Mouse (Mus musculus) brain, adult 2 months (tissue): Measurements from ENCODE around the gene Rfx8.

Experiments used
- DNase-seq: peaks from one replicate; pipeline ENCODE4 v3.0.0; 2011; ENCODE audit warnings: low read depth, low spot score

Rfx8 gene

GRCm38 (mm10) chr1:39720632-39721350 is at the start of gene Rfx8:
Gene Rfx8 (minus strand): TSS chr1:39720997.
- DNase-seq, result peak; percentile 12

DNA sequence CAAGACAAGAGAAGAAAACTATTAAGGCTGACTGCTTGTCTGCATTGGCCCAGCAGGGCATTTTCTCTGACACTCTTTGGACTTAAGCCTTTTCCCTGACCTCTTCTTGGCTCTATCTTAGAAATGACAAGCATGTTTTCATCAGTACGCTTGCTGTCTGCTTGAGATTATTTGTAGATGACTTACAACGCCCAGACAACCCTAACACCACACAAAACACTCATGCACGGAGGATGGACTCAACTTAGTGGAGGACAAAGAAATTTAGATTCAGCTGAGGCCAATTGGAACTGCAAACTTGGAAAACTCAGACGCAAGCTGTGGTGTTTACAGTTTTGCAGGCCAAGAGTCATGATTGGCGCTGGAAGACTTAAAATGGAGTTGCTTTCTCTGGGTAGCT is 49.6 kb upstream of the Rfx8 start:
- no peak for DNase-seq

DNA sequence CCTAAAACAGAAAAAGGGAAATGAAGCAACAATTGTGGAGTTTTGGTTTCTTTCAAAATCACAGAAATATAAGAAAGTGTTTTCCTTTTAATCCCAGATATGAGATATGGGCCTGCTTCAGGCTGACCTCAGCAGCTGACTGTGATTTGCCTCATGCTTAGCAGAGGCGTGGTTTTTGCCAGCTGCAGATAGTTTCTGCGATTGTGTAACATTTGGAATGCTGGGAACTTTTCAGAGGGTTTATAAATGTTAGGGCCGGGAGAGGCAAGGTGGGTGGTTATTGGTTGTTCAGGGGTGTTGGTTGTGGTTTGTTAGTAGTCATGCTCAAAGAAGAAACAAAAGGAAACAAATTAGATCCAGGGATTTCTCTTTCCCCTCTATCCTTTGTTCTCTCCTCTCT is 47.2 kb upstream of the Rfx8 start:
- no peak for DNase-seq

DNA sequence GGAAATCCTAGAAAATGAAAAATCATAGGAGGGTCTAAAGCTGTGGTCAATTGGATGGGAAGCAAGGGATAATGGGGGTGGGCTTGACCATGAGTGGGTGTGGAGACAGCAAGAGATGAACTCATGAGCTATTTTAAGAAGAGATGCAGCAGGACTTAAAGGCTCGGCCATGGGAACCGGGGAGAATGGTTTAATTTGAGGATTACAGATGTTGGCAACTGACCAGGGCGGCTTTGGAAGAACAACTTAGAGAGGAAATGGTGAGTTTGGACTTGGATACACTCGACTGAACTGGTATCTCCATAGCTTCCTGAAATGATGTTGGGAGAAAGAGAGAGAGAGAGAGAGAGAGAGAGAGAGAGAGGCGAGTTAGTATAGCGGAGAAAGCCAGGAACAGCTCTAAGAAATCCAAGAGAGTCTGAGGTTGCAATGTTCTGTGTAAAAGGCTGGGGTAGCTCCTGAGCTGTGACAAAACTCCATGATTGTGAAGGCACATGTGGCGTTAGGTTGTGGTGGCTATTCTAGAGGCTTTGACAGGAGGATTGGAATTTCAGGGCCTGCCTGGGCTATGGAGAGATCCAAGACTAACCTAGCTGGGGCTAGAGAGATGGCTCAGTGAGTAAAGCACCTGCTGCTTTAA is 45.2 kb upstream of the Rfx8 start:
- no peak for DNase-seq

DNA sequence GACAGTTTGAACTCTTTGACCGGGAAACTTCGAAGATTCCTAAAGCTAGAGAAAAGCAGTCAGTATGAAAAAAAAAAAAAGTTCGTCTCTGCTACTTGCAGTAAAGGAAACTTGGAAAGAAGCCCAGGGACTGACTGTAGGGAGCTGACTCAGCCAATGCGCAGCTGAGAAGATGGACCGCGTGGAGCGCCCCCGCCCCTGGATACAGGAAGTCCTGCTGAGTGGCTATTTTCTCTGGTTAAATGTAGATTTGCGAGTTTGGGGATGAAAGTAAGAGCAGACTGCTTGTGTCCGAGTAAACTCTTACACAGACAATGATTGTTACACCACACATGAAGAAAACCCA is 41.2 kb upstream of the Rfx8 start:
- DNase-seq, result peak; percentile 93

DNA sequence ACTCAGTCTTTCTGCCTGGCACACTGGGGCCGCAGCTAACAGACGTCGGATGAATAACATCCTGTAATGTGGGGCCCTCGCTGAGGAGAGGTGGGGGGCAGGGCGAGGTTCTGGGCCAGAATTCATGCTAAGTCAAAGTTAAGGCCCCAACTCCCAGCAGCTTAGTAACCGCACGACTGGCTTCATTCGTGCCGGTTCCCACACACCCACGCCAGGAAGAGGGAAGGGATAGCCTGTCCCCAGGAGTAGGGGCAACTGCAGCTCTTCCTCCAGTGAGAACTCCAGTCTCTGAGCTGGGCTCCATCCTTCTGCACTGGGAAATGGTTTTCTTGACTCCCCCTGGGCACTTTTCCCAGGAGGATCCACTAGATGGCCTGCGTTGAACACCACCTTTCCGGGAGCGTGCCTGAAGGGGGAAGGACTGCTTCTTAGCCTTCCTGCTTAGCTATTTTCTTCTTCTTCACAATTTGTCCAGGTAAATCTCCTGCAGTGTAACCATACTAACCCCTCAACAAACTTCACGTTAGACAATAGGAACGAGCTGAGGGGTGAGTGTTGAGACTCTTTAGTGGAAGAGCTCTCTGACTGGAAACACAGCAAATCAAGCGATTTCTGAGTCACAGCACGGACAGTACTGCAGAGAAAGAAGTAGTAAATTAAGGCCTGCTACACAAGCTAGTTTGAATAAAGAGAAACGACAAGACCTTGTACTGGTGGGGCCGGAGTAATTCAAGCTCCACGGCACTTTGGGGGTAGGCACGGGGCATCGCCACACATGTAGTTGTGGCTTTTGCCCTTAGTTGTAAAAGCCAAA is 40.6 kb upstream of the Rfx8 start:
- DNase-seq, result peak; percentile 91

GRCm38 (mm10) chr1:39760181-39760715 is 39.5 kb upstream of the Rfx8 start:
- DNase-seq, result no peak

GRCm38 (mm10) chr1:39759231-39760175 is 38.7 kb upstream of the Rfx8 start:
- DNase-seq, result no peak

DNA sequence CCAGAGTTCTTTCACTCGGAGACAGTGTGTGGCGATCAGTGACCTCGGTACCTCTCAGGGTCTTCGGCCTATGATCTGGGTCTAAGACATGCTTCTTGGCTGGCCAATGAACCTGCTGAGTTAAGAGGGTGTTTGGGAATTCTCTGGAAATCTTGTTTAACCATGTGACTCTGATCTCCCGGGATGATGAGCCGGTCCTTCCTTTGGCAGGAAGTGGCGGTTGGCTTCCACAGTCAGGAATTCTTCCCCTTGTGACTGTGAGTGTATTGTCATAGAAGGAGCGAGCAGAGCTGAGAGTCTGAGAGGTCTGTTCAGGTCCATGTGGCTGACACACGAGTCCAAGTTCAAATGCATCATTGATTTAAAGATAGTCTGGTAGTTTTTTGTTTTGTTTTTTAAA is 37.4 kb upstream of the Rfx8 start:
- no peak for DNase-seq

DNA sequence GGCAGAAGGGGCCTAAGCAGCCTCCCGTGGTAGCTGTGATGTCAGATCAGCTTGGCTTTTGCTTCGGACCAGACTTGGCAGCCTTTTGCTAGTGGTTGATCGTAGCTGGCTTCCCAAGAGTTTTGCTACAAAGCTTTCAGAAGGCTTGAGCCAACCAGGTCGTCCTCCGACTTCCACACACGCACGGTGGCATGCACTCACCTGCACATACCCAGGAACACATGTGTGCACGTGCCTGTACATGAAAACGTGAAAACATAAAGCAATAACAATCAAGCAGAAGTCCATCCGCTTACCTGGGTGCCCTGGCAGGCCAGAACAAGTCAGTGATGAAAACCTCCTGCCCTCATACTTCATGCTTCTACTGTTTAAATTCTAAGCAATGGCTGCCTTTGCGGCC is 36.2 kb upstream of the Rfx8 start:
- no peak for DNase-seq

DNA sequence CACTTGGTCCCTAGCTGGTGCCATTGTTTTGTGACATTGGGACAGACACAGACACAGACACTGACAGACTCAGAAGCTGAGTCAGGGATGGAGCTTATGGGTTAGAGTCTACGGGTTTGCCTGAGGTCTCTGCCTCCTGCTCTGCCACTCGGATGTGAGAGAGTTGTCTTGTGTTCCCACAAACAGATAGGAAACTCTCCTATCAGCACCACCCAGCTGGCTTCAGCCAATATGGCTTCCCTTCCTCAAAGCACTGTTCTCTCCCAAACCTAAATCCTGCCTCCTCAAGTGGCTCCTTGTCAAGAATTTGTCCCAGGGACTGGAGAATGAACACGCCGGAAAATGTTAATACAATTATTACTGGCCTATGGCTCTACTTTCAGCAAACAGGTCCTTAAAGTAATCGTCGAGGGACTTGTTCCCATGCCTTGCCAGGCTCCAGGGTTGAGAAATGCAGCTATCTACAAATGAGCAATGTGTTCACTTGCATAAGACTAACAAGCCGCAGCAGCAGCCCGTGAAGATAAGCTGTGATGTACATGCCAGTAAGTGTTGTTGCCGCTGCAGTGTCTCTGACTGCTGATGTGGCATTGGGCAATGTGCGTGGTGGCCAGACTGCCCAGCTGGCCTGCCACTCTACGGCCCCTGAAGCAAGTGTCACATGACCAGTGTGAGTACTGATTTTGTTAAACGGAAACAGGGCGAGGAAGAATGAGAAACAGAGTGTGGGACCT is 33.6 kb upstream of the Rfx8 start:
- DNase-seq, result no peak

DNA sequence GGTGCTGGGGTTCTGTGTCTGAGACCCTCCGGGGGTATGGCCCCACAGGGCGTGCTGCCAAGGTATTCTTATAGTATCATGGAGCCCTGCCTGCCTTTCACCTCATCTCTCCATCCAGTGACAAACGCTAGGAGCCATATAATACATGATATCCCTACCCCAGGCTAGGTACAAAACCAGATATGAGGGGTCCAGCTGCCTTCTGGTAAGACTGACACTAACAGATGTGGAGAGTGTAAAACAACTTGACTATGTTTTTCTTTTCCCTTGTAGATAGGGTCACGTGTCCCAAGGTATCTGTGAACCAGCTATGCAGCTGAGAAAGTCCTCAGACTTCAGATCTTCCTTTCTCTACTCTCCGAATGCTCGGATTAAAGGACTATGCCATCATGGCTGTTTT is 30.7 kb upstream of the Rfx8 start:
- DNase-seq, result no peak

- DNase-seq, result peak; percentile 35
These were observed 28.9 kb upstream of the Rfx8 start for GRCm38 (mm10) chr1:39749664-39750063.

DNA sequence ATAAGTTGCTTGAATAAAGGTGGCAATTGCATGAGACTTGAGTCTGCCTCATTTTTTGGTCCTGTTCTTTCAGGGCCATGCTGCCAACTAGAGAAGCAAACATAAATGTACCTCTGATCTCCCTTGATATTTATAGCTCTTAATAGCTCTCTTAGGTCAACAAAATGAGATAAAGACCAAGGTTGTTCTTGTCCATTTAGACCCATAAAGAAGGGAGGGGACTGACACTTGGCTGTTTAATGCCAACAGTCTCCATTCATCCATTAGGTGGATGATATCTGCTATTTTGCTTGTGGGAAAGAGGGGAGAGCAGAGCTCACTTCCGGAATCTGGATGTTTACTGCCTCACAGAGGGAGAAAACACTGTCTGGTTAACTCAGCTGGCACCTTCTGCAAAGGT is 28.4 kb upstream of the Rfx8 start:
- DNase-seq, result no peak

DNA sequence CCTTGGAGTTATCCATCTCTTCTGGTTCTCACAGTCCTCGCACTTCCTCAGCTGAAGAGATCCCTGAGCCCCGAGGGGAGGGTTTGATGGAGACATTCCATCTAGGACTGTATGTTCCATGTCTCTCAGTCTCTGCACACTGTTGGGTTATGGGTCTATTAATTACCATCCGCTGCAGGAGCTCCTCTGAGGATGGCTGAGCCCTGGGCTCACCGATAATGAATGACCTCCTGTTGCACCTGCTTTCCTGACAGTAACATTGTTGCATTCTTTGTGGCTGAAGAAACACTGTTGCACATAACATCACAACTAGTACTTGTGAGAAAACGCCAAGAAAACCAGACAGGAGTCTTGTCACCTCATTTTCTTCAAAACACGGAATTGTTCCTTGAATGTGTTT is 27.9 kb upstream of the Rfx8 start:
- no peak for DNase-seq

DNA sequence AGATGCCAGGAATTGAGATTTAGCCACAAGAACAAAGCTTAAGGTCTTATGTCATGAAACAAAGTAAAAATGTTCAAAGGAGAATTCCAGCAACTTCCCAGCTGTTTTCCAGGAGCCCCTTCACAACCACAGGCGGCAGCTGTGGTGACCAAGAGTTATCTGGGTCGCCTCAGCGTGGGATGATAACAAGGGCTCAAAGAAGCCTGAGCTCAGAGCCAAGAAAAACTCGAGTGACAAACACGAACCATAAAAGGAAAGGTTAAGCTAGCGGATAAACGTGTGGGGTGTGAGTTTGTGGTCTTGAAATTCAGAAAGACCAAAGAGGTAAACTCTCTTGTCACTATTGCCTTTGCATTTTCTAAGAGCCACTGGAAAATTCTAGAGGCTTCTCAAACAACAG is 25.7 kb upstream of the Rfx8 start:
- no peak for DNase-seq

- DNase-seq, result peak; percentile 84
These were observed 20.2 kb upstream of the Rfx8 start for GRCm38 (mm10) chr1:39740948-39741347.

GRCm38 (mm10) chr1:39740002-39740401 is 19.2 kb upstream of the Rfx8 start:
- no peak for DNase-seq

DNA sequence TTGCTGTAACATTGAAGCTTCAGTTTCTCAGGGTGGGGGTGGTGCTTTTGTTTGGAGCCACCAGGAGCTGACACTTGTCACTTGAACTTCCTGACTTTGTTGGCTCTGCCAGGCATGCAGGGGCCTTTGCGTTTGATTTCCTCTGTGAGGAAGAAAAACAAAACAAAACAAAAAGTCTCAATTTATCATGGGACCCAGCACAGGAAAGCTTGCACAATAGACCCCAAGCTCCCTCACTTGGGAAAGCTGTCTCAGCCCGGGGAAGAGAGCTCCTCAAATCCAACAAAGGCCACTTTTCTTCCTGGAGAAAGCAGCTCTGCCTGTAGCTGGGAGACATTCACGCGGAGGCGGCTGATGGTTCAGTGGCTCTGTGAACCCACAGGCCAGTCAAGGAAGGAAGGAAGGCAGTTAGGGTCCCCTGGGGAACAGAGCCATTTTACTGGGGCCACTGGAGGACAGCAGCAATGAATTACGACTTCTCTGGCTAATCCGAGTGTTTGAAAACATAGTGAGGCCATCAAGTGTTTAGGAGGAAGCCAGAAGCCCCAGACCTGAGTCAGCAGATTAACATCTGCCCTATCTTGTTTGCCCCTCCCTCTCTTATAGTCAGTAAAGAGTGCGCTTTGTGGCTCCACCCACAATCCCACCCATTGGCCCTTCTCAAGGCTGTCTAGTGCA is 15.3 kb upstream of the Rfx8 start:
- no peak for DNase-seq

GRCm38 (mm10) chr1:39735493-39735892 is 14.7 kb upstream of the Rfx8 start:
- no peak for DNase-seq
